In genomic region chr13:21896549-21897244, GRCm38 (mm10) we compare ENCODE assay signal across 7 mouse cellular contexts. TPM values are rescaled to one million over a fixed set of nuclear protein-coding genes. Genes with fewer than 3 reads are reported as not detected.
DNase-seq lines count a peak whose midpoint lies in the region; ATAC-seq and TF ChIP-seq lines count a peak whose summit lies in the region.

No protein-coding gene starts in this region.

- H3K36me3 ChIP-seq in E14TG2a.4 (ENCODE audit: insufficient read depth, low read length): no peaks in the 10 kb centered on the region
- H3K36me3 ChIP-seq in liver, embryonic 16.5 days (ENCODE audit: control insufficient read depth, insufficient read depth): no peaks in the 10 kb centered on the region
- H3K36me3 ChIP-seq in stomach, embryonic 14.5 days (ENCODE audit: control insufficient read depth, insufficient read depth, low read length): no peaks in the 10 kb centered on the region

- peak; percentile 99 for DNase-seq in R1 (ENCODE audit: low read depth, low spot score)
- DNase-seq in layer of hippocampus, adult 18-20 months (ENCODE audit: low spot score in 2 of 2): peak; percentile 90 to 95
- no peak for DNase-seq in urinary bladder, adult 2 months (ENCODE audit: low spot score)

- H3K9me3 ChIP-seq in E14TG2a.4 (ENCODE audit: low read length): peaks cover 31% of the 10 kb centered on the region
- H3K9me3 ChIP-seq in liver, embryonic 16.5 days (replicated peaks; ENCODE audit: control insufficient read depth, low read length): no peaks in the 10 kb centered on the region
- H3K9me3 ChIP-seq in stomach, embryonic 14.5 days (ENCODE audit: control insufficient read depth, low read depth, low read length): no peaks in the 10 kb centered on the region

- TF ChIP-seq CTCF in E14TG2a.4 (conservative IDR thresholded peaks at IDR 0.05; ENCODE audit: low read length): no peak
- TF ChIP-seq CTCF in embryonic fibroblast, embryonic 13.5 days (IDR thresholded peaks at IDR 0.05; ENCODE audit: borderline replicate concordance, insufficient read depth, low read length): no peak

- no peak overlapping the region for H3K27ac ChIP-seq in embryonic fibroblast, embryonic 13.5 days (ENCODE audit: insufficient read depth, low read length)
- H3K27ac ChIP-seq in liver, embryonic 16.5 days (ENCODE audit: low read length): no peak overlapping the region
- H3K27ac ChIP-seq in stomach, embryonic 14.5 days (ENCODE audit: low read length): no peak overlapping the region

- H3K4me1 ChIP-seq in E14TG2a.4 (replicated peaks; ENCODE audit: low read depth, low read length): peaks cover 9% of the 10 kb centered on the region
- no peaks in the 10 kb centered on the region for H3K4me1 ChIP-seq in embryonic fibroblast, embryonic 13.5 days (ENCODE audit: control insufficient read depth, insufficient read depth, low read length)
- H3K4me1 ChIP-seq in liver, embryonic 16.5 days (ENCODE audit: control insufficient read depth, low read depth, low read length): no peaks in the 10 kb centered on the region
- no peaks in the 10 kb centered on the region for H3K4me1 ChIP-seq in stomach, embryonic 14.5 days (ENCODE audit: control insufficient read depth, insufficient read depth, low read length)

- WGBS in liver, embryonic 16.5 days (ENCODE audit: insufficient replicate concordance): 10% methylated on average over 24 of the region's 24 CpGs
- 6% methylated on average over 24 of the region's 24 CpGs for WGBS in stomach, embryonic 14.5 days

- no peaks in the 10 kb centered on the region for H3K27me3 ChIP-seq in E14TG2a.4 (ENCODE audit: insufficient read depth, low read length)
- H3K27me3 ChIP-seq in liver, embryonic 16.5 days (ENCODE audit: control insufficient read depth, insufficient read depth, low read depth, low read length): peaks cover 2% of the 10 kb centered on the region
- H3K27me3 ChIP-seq in stomach, embryonic 14.5 days (ENCODE audit: control insufficient read depth, insufficient read depth, low read length): no peaks in the 10 kb centered on the region

- peak overlapping the region; percentile 89 for H3K4me3 ChIP-seq in E14TG2a.4 (replicated peaks; ENCODE audit: low read length)
- H3K4me3 ChIP-seq in embryonic fibroblast, embryonic 13.5 days (ENCODE audit: insufficient read depth, low read length): peak overlapping the region; percentile 84
- peak overlapping the region; percentile 38 for H3K4me3 ChIP-seq in liver, embryonic 16.5 days (ENCODE audit: low read depth, low read length)
- H3K4me3 ChIP-seq in stomach, embryonic 14.5 days (ENCODE audit: low read depth, low read length): peak overlapping the region; percentile 40

- peak; percentile 56 for ATAC-seq in liver, embryonic 16.5 days (ENCODE audit: low read depth)
- ATAC-seq in stomach, embryonic 14.5 days (ENCODE audit: insufficient number of reproducible peaks, insufficient read depth, low FRiP score, low read depth): peak; percentile 79

- no peak for TF ChIP-seq POLR2A in embryonic fibroblast, embryonic 13.5 days (IDR thresholded peaks at IDR 0.05; ENCODE audit: low read depth, low read length)

- H3K9ac ChIP-seq in liver, embryonic 16.5 days (ENCODE audit: low read depth, low read length): no peak overlapping the region
- no peak overlapping the region for H3K9ac ChIP-seq in stomach, embryonic 14.5 days (replicated peaks; ENCODE audit: low read depth, low read length)

- peak overlapping the region; percentile 45 for H3K4me2 ChIP-seq in liver, embryonic 16.5 days (ENCODE audit: low read depth, low read length)
- peak overlapping the region; percentile 51 for H3K4me2 ChIP-seq in stomach, embryonic 14.5 days (replicated peaks; ENCODE audit: low read depth, low read length)

RNA-seq across cellular contexts. Expression of gene Zfp184, which starts 48.2 kb away (rescaled TPM):
- 2.9 and 5.0 TPM in 2 replicates for polyA plus RNA-seq in embryonic fibroblast, embryonic 13.5 days (2011; ENCODE audit: insufficient read length, low read depth, missing spikeins)
- total RNA-seq in layer of hippocampus, adult 18-20 months (2021): 1 to 10 TPM; 2.5 to 2.9 TPM
- polyA plus RNA-seq in liver, embryonic 16.5 days (2015; fragmentation: Nextera tagmentation; extraction: Ambion mirVana): 0.55 and 0.56 TPM in 2 replicates
- 16.5 and 16.8 TPM in 2 replicates for polyA plus RNA-seq in stomach, embryonic 14.5 days (2014; fragmentation: Nextera tagmentation; extraction: Ambion mirVana)
- 1.7 TPM in 2 replicates for polyA plus RNA-seq in urinary bladder, adult 2 months (2012; rRNA removed)

Comparison
In these comparisons a context has a peak if more than half of its experiments do, and no peak if none do; other contexts are left out.
1. H3K4me3 ChIP-seq: peak in every context shown above with its lines; median percentile 89 in E14TG2a.4; 84 in embryonic fibroblast, embryonic 13.5 days; 40 in stomach, embryonic 14.5 days; 38 in liver, embryonic 16.5 days.